Mouse (Mus musculus) intestine, postnatal 0 days (tissue): ENCODE measurements at regions not wholly inside any gene's neighbourhood (a gene's known extent, or its start where the extent isn't known, plus 50 kb on each side); places are given as distances from the start of the nearest gene placed in this dataset.
A peak's percentile ranks its signal among the peaks of the same experiment; 100 is the strongest.

Experiments used
- ATAC-seq: fragments of 200-750 bp; cut with Nextera tagmentation; 2 replicates; pipeline ENCODE4 v1.8.0; 2017; ENCODE audit warnings: mild to moderate bottlenecking, moderate TSS enrichment, moderate library complexity
- H3K27ac ChIP-seq: fragments of 300-500 bp; sonication (generic); 2 replicates; pipeline ENCODE4 v1.5.1; 2014; ENCODE audit warnings: mild to moderate bottlenecking, low read depth, low read length, moderate library complexity
- H3K27me3 ChIP-seq: fragments of 300-500 bp; sonication (generic); replicated peaks from 2 replicates; pipeline ENCODE4 v1.6.1; 2014; ENCODE audit warnings: low read length, mixed read lengths; ENCODE audit not compliant: control insufficient read depth, insufficient read depth
- H3K36me3 ChIP-seq: fragments of 300-500 bp; sonication (generic); 2 replicates; pipeline ENCODE4 v1.6.1; 2014; ENCODE audit warnings: mild to moderate bottlenecking, moderate library complexity; ENCODE audit not compliant: control insufficient read depth, insufficient read depth
- H3K4me1 ChIP-seq: fragments of 300-500 bp; sonication (generic); replicated peaks from 2 replicates; pipeline ENCODE4 v1.6.1; 2014; ENCODE audit warnings: antibody characterized with exemption, low read length, mixed read lengths; ENCODE audit not compliant: control insufficient read depth, insufficient read depth
- H3K4me2 ChIP-seq: fragments of 300-500 bp; sonication (generic); replicated peaks from 2 replicates; pipeline ENCODE4 v1.6.1; 2014; ENCODE audit warnings: low read depth, mild to moderate bottlenecking, moderate library complexity
- H3K4me3 ChIP-seq: fragments of 300-500 bp; sonication (generic); 2 replicates; pipeline ENCODE4 v1.5.1; 2014; ENCODE audit warnings: low read depth, low read length
- H3K9ac ChIP-seq: fragments of 300-500 bp; sonication (generic); 2 replicates; pipeline ENCODE4 v1.6.1; 2014; ENCODE audit warnings: mild to moderate bottlenecking, low read depth, low read length
- H3K9me3 ChIP-seq: fragments of 300-500 bp; sonication (generic); 2 replicates; pipeline ENCODE4 v1.6.1; 2016; ENCODE audit warnings: mixed run types; ENCODE audit not compliant: control insufficient read depth
- CTCF ChIP-seq: sonication (generic); IDR thresholded peaks from 2 replicates; pipeline ENCODE4 v1.5.1; 2016; ENCODE audit warnings: low read depth, mild to moderate bottlenecking, control low read depth, antibody characterized with exemption, moderate library complexity
- WGBS: fragments of 180-500 bp; shearing (Covaris S2); extraction: QIAGEN DNeasy Blood & Tissue Kit; methylation state at CpG from one replicate; pipeline ENCODE4 v1.1.7; 2014; 5-methylcytosine and 5-hydroxymethylcytosine counted together

DNA sequence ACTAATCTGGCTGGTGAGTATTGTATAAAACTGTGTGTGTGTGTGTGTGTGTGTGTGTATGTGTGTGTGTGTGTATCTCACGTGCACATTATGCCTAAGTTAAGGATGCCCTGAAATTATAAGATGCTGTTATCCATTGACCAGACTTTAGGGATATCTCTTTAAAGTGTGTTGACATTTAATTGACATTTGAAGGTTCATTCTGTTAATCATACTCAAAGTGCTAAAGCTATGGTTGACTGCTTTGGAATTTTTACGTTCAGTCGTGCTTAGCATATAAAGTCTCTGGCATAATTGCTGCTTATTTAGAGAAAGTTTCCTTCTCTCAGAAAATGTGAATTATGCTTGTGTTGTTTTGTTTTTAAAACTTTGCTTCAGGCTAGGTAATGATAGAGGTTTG lies 135.9 kb downstream of the Ogfrl1 start:
- Histone ChIP-seq H3K4me1 (no peaks in the 10 kb centered on the region), H3K9ac (no peak overlapping the region), H3K27me3 (no peaks in the 10 kb centered on the region), H3K27ac (no peak overlapping the region), H3K36me3 (no peaks in the 10 kb centered on the region), H3K4me2 (no peak overlapping the region), H3K9me3 (no peaks in the 10 kb centered on the region), H3K4me3 (no peak overlapping the region)
- 50% methylated on average over 3 of the region's 3 CpGs for WGBS
- ATAC-seq, result no peak
- TF ChIP-seq CTCF, result no peak

- no peaks in the 10 kb centered on the region for H3K27me3 ChIP-seq
- H3K4me3 ChIP-seq, result peak overlapping the region; percentile 72
- no peaks in the 10 kb centered on the region for H3K36me3 ChIP-seq
- H3K4me2 ChIP-seq, result peak overlapping the region; percentile 71
- WGBS, result 16% methylated on average over 10 of the region's 10 CpGs
- peak overlapping the region; percentile 85 for H3K9ac ChIP-seq
- no peaks in the 10 kb centered on the region for H3K4me1 ChIP-seq
- TF ChIP-seq CTCF, result no peak
- H3K27ac ChIP-seq, result no peak overlapping the region
- H3K9me3 ChIP-seq, result no peaks in the 10 kb centered on the region
- no peak for ATAC-seq
These were observed 140.2 kb downstream of the Ogfrl1 start for GRCm38 (mm10) chr1:23257306-23257895.

DNA sequence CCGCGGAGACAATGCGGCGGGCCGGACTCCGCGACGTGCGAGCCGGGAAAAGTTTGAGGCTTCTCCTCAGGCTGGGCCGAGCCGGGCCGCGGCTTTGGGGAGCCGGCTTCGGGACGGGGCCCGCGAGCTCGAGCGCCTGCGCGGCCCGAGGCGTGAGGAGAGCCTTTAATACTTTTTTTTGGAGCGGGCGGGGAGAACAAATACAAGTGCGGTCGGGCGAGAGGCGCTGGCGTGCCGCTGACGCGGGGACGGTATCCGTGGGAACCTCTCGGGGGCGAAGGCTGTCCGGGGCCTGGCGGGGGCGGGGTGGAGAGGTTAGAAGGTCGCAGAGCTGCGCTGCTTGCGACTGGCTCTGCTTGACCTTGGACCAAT lies 141.0 kb downstream of the Ogfrl1 start:
- no peak for TF ChIP-seq CTCF
- no peaks in the 10 kb centered on the region for H3K4me1 ChIP-seq
- peak overlapping the region; percentile 71 for H3K4me2 ChIP-seq
- under 1% methylated on average over 45 of the region's 45 CpGs for WGBS
- no peaks in the 10 kb centered on the region for H3K27me3 ChIP-seq
- ATAC-seq, result peak; percentile 74; the same call in 1 of the 2 replicates
- H3K9me3 ChIP-seq, result no peaks in the 10 kb centered on the region
- no peaks in the 10 kb centered on the region for H3K36me3 ChIP-seq
- H3K27ac ChIP-seq, result peak overlapping the region; percentile 95
- H3K9ac ChIP-seq, result peak overlapping the region; percentile 85
- peak overlapping the region; percentile 72 for H3K4me3 ChIP-seq

DNA sequence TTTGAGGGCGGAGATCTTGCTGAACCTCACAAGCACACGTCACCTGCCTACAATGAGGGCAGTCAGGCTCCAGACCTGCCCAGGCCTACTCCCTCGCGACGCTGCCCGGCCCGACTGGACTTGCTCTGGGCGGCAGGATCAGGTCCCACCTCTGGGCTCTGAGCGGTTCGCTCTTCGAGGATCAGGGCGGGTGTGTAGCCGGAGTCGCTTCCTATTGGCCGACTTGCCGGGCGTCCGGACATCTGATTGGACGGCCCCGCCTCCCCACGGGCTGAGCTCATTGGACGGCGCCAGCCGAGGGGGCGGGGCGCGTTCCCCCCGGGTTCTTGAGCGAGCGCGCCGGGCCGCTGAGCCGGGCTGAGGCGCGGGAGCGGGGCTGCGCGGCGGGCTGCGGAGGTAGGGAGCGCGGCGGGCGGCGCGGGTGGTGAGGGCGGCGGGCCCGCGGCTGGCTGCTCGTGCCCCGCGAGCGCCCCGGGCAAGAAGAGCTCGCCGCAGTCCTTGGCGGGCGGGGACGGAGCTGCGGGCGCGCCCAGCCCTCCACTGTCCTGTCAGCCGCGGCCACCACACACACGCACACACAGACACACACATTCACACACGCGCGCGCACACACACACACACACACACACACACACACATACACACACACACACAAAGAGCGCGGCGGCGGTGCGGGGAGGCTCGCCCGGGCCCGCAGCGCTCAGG lies 141.5 kb downstream of the Ogfrl1 start:
- H3K9me3 ChIP-seq, result no peaks in the 10 kb centered on the region
- H3K27me3 ChIP-seq, result no peaks in the 10 kb centered on the region
- peak; percentile 99 for ATAC-seq
- TF ChIP-seq CTCF, result no peak
- H3K4me1 ChIP-seq, result no peaks in the 10 kb centered on the region
- H3K36me3 ChIP-seq, result no peaks in the 10 kb centered on the region
- H3K4me2 ChIP-seq, result peak overlapping the region; percentile 71
- H3K4me3 ChIP-seq, result peak overlapping the region; percentile 72
- peak overlapping the region; percentile 95 for H3K27ac ChIP-seq
- 1% methylated on average over 53 of the region's 80 CpGs for WGBS
- H3K9ac ChIP-seq, result peak overlapping the region; percentile 85

DNA sequence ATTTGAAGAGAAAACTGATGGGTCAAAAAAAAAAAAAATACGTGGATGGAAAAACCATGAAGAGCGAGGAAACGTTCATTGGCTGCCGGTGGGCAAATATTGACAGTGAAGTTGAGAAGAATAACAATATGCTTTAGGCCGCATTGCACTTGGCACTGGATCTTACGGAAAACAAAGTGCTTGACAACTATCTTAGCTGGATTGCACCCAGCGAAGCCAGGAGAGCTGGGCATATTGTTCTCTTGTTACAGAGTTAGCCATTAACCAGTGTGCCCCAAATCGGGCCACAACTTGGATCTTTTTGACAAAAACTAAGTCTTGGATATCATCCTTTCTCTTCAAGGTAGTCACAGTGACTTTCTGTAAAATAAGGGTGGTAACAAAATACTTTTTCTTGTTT lies 143.3 kb downstream of the Ogfrl1 start:
- WGBS, result 60% methylated on average over 8 of the region's 8 CpGs
- no peak overlapping the region for H3K27ac ChIP-seq
- no peaks in the 10 kb centered on the region for H3K36me3 ChIP-seq
- H3K4me3 ChIP-seq, result no peak overlapping the region
- no peaks in the 10 kb centered on the region for H3K27me3 ChIP-seq
- H3K4me1 ChIP-seq, result no peaks in the 10 kb centered on the region
- no peak overlapping the region for H3K4me2 ChIP-seq
- H3K9me3 ChIP-seq, result no peaks in the 10 kb centered on the region
- H3K9ac ChIP-seq, result no peak overlapping the region
- ATAC-seq, result no peak
- no peak for TF ChIP-seq CTCF

DNA sequence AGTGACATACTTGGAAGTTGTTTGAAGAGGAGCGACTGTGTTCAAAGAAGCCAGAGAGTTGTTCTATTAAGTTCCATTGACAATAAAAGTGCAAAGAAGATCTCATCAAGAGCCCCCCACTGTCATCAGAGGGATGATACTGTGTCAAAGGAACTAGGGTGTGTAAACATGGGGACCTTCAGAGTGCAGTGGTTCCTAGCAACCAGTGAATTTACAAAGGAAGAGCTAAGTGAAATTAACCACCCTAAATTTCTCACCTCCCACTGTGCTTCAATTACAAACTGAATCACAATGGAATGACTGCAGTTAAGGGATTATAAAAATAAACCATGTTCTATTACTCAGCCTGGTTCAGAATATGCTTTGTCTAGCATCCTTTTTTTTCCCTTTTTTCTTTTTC lies 129.5 kb upstream of the 4933415F23Rik start:
- H3K36me3 ChIP-seq, result no peaks in the 10 kb centered on the region
- no peaks in the 10 kb centered on the region for H3K9me3 ChIP-seq
- WGBS, result 46% methylated on average over 1 of the region's 1 CpGs

More for the DNA sequence above, 129.5 kb upstream of the 4933415F23Rik start:
- no peak for TF ChIP-seq CTCF
- ATAC-seq, result no peak
- H3K27me3 ChIP-seq, result no peaks in the 10 kb centered on the region
- no peak overlapping the region for H3K4me3 ChIP-seq
- no peaks in the 10 kb centered on the region for H3K4me1 ChIP-seq
- H3K9ac ChIP-seq, result no peak overlapping the region
- no peak overlapping the region for H3K4me2 ChIP-seq
- no peak overlapping the region for H3K27ac ChIP-seq
